In genomic region chr7:99094336-99094735, GRCm38 (mm10) we compare ENCODE assay signal across 30 mouse cellular contexts.
"Had no signal": no experiment of that assay in that cellular context is flagged by ENCODE, and none has a peak within 500 bp of the region (broad histone marks: within the 10 kb centered on the region; RNA-seq: fewer than 3 reads in every experiment).

No protein-coding gene starts in this region.

- H3K4me1 ChIP-seq: limb, embryonic 12.5 days; limb, embryonic 13.5 days; limb, embryonic 15.5 days; lung, embryonic 15.5 days; midbrain, embryonic 10.5 days; midbrain, embryonic 12.5 days; midbrain, embryonic 13.5 days; midbrain, embryonic 15.5 days; neural tube, embryonic 12.5 days had no signal

- H3K4me2 ChIP-seq: limb, embryonic 12.5 days; limb, embryonic 13.5 days; limb, embryonic 15.5 days; liver, embryonic 12.5 days; liver, embryonic 13.5 days; liver, embryonic 15.5 days; lung, embryonic 14.5 days; lung, embryonic 15.5 days; midbrain, embryonic 12.5 days; midbrain, embryonic 13.5 days; midbrain, embryonic 15.5 days; neural tube, embryonic 12.5 days had no signal

- H3K4me3 ChIP-seq: left cerebral cortex, adult 2 months; limb, embryonic 10.5 days; limb, embryonic 12.5 days; limb, embryonic 13.5 days; limb, embryonic 15.5 days; liver, embryonic 12.5 days; liver, embryonic 13.5 days; liver, embryonic 15.5 days; lung, embryonic 15.5 days; megakaryocyte, embryonic 14.5 days; midbrain, embryonic 10.5 days; midbrain, embryonic 12.5 days; midbrain, embryonic 13.5 days; midbrain, embryonic 15.5 days; myocyte; neural tube, embryonic 12.5 days had no signal

- DNase-seq: left cerebral cortex, postnatal 4 days; liver; liver, embryonic 13.5 days; liver, postnatal 0 days; lung, adult 18-20 months; lung, adult 2 months; lung, embryonic 14.5 days; lung, postnatal 10 days; lung, postnatal 14 days; lung, postnatal 36 days; lung, postnatal 4 days had no signal

- H3K9me3 ChIP-seq: limb, embryonic 10.5 days; limb, embryonic 12.5 days; limb, embryonic 13.5 days; limb, embryonic 15.5 days; liver, embryonic 12.5 days; liver, embryonic 13.5 days; liver, embryonic 15.5 days; lung, embryonic 15.5 days; megakaryocyte, embryonic 14.5 days; midbrain, embryonic 10.5 days; midbrain, embryonic 12.5 days; midbrain, embryonic 13.5 days; midbrain, embryonic 15.5 days; neural tube, embryonic 12.5 days had no signal

- H3K9ac ChIP-seq: limb, embryonic 12.5 days; limb, embryonic 13.5 days; limb, embryonic 15.5 days; liver, embryonic 12.5 days; liver, embryonic 13.5 days; liver, embryonic 14.5 days; liver, embryonic 15.5 days; liver, postnatal 0 days; lung, embryonic 14.5 days; lung, embryonic 15.5 days; midbrain, embryonic 12.5 days; midbrain, embryonic 13.5 days; midbrain, embryonic 15.5 days; neural tube, embryonic 12.5 days had no signal

- ATAC-seq: liver, embryonic 12.5 days; liver, postnatal 0 days; lung, postnatal 0 days; midbrain, embryonic 13.5 days; midbrain, embryonic 15.5 days; midbrain, embryonic 16.5 days had no signal

- H3K27me3 ChIP-seq: limb, embryonic 12.5 days; limb, embryonic 13.5 days; limb, embryonic 15.5 days; liver, embryonic 12.5 days; liver, embryonic 13.5 days; liver, embryonic 15.5 days; lung, embryonic 15.5 days; megakaryocyte, embryonic 14.5 days; midbrain, embryonic 12.5 days; midbrain, embryonic 13.5 days; midbrain, embryonic 15.5 days; neural tube, embryonic 12.5 days had no signal

- H3K36me3 ChIP-seq: midbrain, embryonic 15.5 days had no signal

- H3K27ac ChIP-seq: left cerebral cortex, adult 2 months; limb, embryonic 10.5 days; limb, embryonic 12.5 days; limb, embryonic 13.5 days; limb, embryonic 15.5 days; liver, embryonic 12.5 days; liver, embryonic 13.5 days; liver, embryonic 14.5 days; liver, embryonic 15.5 days; lung, embryonic 15.5 days; macrophage; midbrain, embryonic 10.5 days; midbrain, embryonic 12.5 days; midbrain, embryonic 13.5 days; midbrain, embryonic 15.5 days; neural tube, embryonic 12.5 days had no signal
